Mouse (Mus musculus): ENCODE results near the gene Syngap1.

Syngap1 gene

GRCm38 (mm10) chr17:26994410-26994809 is 53.4 kb downstream of the Syngap1 start:
- no peak for DNase-seq (ENCODE audit: extremely low spot score)

DNA sequence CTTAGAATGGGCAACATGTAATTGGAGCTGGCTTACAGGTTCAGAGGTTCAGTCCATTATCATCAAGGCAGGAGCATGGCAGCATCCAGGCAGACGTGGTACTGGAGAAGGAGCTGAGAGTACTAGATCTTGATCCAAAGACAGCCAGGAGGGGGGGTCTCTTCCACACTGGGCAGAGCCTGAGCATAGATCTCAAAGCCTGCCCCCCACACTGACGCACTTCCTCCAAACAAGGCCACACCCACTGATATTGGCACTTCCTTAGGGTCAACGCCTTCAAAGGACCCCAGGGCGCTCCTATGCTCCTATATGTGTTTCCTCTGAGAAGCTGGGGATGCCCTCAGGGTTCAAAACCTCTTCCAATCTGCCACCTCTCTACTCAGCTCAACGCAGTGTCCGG is 54.0 kb downstream of the Syngap1 start:
- no peak for DNase-seq (ENCODE audit: extremely low spot score)

- no peak for DNase-seq (ENCODE audit: extremely low spot score)
These were observed 54.5 kb downstream of the Syngap1 start for GRCm38 (mm10) chr17:26995562-26995961.

GRCm38 (mm10) chr17:26997661-26998060 is 56.6 kb downstream of the Syngap1 start:
- DNase-seq (ENCODE audit: extremely low spot score): no peak

- no peak for DNase-seq (ENCODE audit: extremely low spot score)
These were observed 57.2 kb downstream of the Syngap1 start for GRCm38 (mm10) chr17:26998283-26998682.

GRCm38 (mm10) chr17:26999996-27000395 is 58.9 kb downstream of the Syngap1 start:
- DNase-seq (ENCODE audit: extremely low spot score): no peak

GRCm38 (mm10) chr17:27001151-27001550 is 60.1 kb downstream of the Syngap1 start:
- no peak for DNase-seq (ENCODE audit: extremely low spot score)

DNA sequence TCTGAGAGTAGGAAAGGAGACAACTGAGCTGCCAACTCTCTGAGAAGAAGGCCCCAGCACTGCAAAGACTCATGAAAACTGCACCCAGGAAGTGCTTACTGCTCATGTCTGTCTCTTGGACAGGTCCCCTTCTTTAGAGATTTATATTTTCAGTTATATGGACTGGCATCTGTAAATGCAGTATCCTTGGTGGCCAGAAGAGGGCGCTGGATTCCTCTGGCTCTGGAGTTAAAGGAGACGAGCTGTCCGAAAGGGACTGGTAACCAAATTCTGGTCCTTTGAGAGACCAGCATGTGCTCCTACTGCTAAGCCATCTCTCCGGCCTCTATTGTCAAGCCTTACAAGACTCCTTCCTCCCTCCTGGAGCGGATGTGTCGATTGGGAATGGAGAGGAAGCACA is 60.8 kb downstream of the Syngap1 start:
- no peak for DNase-seq (ENCODE audit: extremely low spot score)

DNA sequence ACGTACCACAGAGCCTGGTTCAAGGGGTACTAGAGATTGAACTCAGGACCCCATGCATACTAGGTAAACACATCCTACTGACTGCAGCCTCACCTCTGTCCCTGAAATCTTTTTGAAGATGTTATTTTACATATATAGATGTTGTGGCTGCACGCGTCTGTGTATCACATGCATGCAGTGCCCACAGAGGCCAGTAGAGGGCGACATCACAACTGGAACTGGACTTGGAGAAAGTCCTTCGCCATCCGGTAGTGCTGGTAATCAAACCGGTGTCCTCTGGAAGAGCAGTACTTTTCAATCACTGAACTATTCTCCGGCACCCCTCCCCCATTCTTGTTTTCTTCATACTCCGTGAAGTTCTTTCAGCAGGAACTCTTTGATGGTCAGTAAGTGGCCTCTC is 63.4 kb downstream of the Syngap1 start:
- DNase-seq (ENCODE audit: extremely low spot score): peak; percentile 59

GRCm38 (mm10) chr17:27004903-27005485 is 63.9 kb downstream of the Syngap1 start:
- no peak for DNase-seq (ENCODE audit: extremely low spot score)

GRCm38 (mm10) chr17:27005644-27006043 is 64.6 kb downstream of the Syngap1 start:
- no peak for DNase-seq (ENCODE audit: extremely low spot score)

GRCm38 (mm10) chr17:27008277-27008676 is 67.2 kb downstream of the Syngap1 start:
- DNase-seq (ENCODE audit: extremely low spot score): no peak

DNA sequence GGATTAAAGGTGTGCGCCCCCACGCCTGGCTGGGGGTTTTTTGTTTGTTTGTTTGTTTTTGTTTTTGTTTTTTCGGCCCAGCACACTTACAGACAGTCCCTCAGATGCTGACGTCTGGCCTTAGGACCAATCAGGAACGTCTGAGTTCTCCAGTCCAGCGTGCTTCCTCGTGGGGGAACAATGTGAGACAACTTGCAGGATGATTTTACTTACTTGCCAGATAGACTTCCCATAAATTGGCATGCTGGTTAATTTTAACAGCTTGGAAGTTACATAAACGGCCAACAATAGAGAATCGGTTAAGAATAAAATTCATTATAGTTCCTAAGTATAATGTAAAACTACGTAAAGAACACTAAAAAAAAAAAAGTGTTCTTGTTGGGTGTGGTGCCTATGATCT is 70.1 kb downstream of the Syngap1 start:
- no peak for DNase-seq (ENCODE audit: extremely low spot score)

GRCm38 (mm10) chr17:27011998-27012672 is 71.1 kb downstream of the Syngap1 start:
- DNase-seq (ENCODE audit: extremely low spot score): no peak

DNA sequence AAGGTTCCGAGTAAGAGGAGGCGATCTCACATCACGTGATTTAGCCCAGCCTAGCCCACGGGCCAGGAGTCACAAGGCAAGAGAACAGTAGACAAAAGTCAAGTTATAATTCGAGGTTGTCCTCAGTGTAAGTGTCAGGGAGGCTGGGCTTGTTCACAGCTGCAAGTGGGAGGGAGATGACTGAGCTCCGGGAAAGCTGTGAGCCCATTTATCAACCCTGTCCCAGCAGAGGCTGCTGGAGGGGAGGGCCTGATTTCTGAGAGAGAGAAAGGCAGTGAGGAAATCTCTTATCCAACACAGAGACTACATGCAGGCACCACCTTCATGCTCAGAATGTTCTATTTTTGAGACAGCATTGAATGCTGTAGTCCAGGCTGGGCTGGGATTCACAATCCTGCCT is 71.9 kb downstream of the Syngap1 start:
- DNase-seq (ENCODE audit: extremely low spot score): no peak

DNA sequence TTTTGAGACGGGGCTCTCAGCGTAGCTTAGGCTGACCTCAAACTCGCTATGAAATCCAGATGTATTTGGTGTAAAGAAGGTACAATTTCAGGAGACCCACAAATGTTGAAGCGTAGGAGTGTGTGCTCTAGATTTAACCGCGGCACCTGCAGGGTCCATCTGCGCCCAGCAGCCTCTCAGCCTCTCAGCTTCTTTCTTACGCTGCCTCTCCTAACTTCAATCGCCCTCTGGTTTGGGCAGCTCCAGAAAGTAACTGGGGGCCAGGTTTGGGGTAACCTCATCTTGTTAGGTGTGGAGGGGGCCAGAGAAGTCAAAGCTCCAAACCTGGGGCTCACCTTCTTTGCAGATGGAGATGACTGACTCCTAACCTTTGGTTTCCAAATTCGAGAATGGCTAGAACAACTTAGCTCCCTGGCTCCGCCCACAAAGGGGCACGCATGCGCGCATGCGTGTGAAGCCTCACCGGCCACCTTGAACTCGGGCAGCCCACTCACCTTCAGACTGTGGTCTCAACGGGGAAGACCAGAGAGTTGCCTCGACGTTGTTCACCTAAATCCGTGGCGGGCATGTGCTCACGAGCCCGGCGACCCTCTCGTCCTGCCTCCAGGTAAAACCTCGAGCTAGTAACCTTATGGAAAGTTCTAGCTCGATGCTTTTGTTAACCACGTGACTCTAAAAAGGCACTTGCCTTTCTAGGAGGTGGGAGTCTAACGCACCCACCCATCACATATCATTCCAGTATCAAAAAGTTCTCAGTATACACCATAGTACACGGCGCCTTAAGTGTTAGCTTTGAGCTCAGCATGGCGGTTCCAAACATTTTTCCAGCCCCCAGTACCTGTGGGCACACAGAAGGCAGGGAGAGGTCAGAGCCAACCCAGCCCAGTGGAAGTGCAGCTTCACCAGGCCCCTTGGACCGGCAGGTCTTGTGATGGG is 76.8 kb downstream of the Syngap1 start:
- DNase-seq (ENCODE audit: extremely low spot score): peak; percentile 90

- no peak for DNase-seq (ENCODE audit: extremely low spot score)
These were observed 77.6 kb downstream of the Syngap1 start for GRCm38 (mm10) chr17:27018555-27019196.

DNA sequence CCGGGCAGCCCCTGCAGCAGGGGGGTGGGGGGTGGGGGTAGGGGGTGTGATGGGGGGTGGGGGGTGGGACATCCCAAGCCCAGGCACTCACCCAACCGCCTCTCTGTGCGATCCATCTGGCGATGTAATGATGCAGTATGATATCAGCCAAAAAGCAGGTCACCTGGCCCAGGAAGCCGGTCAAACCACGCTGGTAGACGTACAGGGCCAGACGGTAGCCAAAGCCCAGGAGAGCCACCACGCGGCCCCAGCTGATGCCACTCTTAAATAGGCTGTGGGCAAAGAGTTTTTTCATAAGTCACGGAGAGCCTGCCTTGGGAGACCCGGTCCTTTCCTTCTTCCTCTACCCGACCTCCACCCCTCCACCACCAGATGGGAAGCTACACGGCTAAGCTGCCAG is 80.0 kb downstream of the Syngap1 start:
- DNase-seq (ENCODE audit: extremely low spot score): no peak

GRCm38 (mm10) chr17:27021736-27022135 is 80.7 kb downstream of the Syngap1 start:
- no peak for DNase-seq (ENCODE audit: extremely low spot score)
